Mouse (Mus musculus) bone marrow macrophage, adult 2 months (primary cell): ENCODE data around the gene Prr23a3. TPM values are rescaled to one million over a fixed set of nuclear protein-coding genes. Genes with fewer than 3 reads are reported as not detected.

Experiments
- H3K27ac ChIP-seq: 2 replicates; pipeline ENCODE4 v1.5.1; 2012; ENCODE audit warnings: low read depth, low read length; ENCODE audit not compliant: insufficient read depth
- H3K4me1 ChIP-seq: 2 replicates; pipeline ENCODE4 v1.6.1; 2012; ENCODE audit warnings: low read length; ENCODE audit not compliant: control insufficient read depth, insufficient read depth
- H3K4me3 ChIP-seq: 2 replicates; pipeline ENCODE4 v1.5.1; 2012; ENCODE audit warnings: mild to moderate bottlenecking, low read length, moderate library complexity; ENCODE audit not compliant: insufficient read depth
- CTCF ChIP-seq: IDR thresholded peaks from 2 replicates; pipeline ENCODE4 v1.5.1; 2012; ENCODE audit warnings: low read depth, mild to moderate bottlenecking, low read length, moderate library complexity
- POLR2A ChIP-seq: IDR thresholded peaks from 2 replicates; pipeline ENCODE4 v1.6.1; 2012; ENCODE audit warnings: mild to moderate bottlenecking, low read depth, low read length, borderline replicate concordance
- polyA plus RNA-seq: library from polyadenylated mRNA; stranded (reverse); fragments of >200 nt; gene quantifications from 2 replicates; pipeline ENCODE4 v1.2.4, GENCODE M21; 2012; ENCODE audit not compliant: missing spikeins, insufficient read depth, insufficient read length

Prr23a3 gene
- not detected in 2 replicates for polyA plus RNA-seq

DNA sequence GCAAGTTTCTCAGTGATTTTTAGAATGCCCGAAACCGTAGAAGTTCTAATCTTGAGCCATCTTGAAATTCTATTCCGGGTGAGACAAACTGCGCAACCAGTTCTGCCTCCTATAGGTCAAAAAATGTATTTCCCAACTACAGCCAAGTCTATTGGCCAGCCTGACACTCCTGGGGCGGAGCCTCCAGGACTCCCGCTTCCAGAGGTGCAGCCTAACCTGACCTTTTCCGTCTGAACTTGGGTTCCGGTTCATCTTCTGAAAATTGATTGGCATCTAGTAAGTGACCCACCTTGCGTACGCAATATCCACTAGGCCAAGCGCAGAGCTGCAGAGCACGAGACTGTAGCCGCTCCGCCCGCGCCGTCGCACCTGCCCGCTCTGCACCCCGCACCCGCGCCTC is at the start of gene Prr23a3:
TSS of gene Prr23a3 (plus strand) at position 197 of the 400 bp plus-strand sequence.
- H3K4me3 ChIP-seq = no peak within 1 kb of the TSS
- TF ChIP-seq CTCF = no peak
- TF ChIP-seq POLR2A = no peak
- H3K27ac ChIP-seq = no peak within 1 kb of the TSS
- H3K4me1 ChIP-seq = no peaks in the 10 kb centered on the region

DNA sequence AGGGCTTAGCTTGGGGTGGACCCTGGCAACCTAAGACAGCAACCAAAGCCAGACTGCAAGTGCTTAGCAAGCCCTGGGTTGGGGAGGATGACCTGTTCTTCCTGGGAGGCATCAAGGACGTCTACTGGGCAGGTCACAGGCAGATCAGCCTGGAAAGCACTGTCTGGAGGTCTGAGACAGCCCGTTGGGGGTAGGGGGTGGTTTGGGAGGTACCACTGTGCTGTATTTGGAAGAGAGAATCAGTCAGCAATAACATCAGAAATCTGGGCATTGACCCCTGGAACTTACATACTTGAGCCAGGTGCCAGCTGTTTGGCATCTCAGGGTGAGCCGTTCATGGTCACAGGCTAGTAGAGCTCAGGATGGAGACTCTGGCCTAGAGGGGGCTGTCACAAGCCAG is 48.5 kb upstream of the Prr23a3 start:
- H3K27ac ChIP-seq = no peak overlapping the region
- no peak overlapping the region for H3K4me3 ChIP-seq
- TF ChIP-seq POLR2A = no peak
- no peak for TF ChIP-seq CTCF
- H3K4me1 ChIP-seq = no peaks in the 10 kb centered on the region

GRCm38 (mm10) chr9:98817592-98817991 is 47.0 kb upstream of the Prr23a3 start:
- Histone ChIP-seq H3K27ac (no peak overlapping the region), H3K4me3 (no peak overlapping the region), H3K4me1 (no peaks in the 10 kb centered on the region)
- TF ChIP-seq CTCF (no peak), POLR2A (no peak)

DNA sequence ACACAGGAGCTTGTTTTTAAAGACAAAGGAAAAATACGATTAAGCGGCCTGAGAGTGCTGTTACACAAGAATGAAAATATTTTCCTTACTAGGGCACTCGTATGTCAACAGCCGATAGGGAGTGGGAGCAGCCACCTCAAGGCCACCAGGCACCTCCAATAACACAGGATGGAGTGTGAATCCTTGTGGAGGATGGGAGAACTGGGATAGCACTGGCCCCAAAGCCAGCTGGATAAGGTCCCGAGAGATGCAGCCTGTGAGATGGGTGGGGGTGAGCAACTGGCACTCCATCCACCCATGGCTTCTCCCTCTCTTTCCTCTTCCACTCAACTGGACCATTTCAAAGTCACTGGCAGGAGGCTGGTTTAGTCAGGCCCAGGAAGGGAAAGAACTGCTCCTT is 45.6 kb upstream of the Prr23a3 start:
- Histone ChIP-seq H3K27ac (no peak overlapping the region), H3K4me1 (no peaks in the 10 kb centered on the region), H3K4me3 (no peak overlapping the region)
- TF ChIP-seq CTCF = no peak
- TF ChIP-seq POLR2A = no peak

GRCm38 (mm10) chr9:98819481-98819880 is 45.1 kb upstream of the Prr23a3 start:
- no peak overlapping the region for H3K27ac ChIP-seq
- no peak overlapping the region for H3K4me3 ChIP-seq
- no peak for TF ChIP-seq CTCF
- no peak for TF ChIP-seq POLR2A
- H3K4me1 ChIP-seq = no peaks in the 10 kb centered on the region

DNA sequence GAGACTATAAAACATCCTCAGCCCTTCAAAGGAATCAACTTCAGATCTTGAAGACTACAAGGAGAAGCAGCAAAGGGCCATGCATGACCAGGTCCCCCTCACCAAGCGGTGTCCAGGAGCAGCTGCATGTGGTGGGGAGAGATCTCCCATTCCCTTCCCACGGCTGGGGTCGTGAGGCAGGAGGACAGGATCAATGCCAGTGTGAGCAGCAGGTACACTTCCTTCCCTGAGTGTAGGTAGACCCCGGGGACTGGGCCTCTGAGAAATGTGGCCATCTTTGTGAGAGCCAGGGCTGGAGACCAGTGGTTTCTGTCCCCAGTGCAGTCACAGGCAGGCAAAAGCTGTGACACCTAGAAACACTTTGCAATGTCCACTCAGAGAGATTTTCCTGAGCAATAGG is 44.1 kb upstream of the Prr23a3 start:
- Histone ChIP-seq H3K4me1 (no peaks in the 10 kb centered on the region), H3K4me3 (no peak overlapping the region), H3K27ac (no peak overlapping the region)
- TF ChIP-seq POLR2A (no peak), CTCF (no peak)

DNA sequence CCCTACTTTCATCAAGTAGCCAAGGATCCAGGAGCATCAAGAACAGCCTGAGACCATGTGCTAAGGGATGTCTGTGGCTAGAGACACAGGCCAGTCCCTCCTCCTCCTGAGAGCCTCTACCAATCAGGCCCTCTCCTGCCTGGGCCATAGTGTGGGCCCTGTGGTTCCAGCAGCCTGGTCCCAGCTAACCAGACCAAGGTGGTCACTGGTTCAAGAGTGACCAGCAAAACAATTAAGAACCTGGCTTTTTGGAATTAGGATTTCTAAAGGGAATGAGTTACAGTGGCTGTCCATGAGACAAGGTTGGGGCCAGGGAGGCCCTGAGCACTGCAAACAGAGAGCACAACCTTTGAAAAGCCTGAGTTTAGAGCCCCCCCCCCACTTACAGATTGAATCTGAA is 43.5 kb upstream of the Prr23a3 start:
- Histone ChIP-seq H3K4me3 (no peak overlapping the region), H3K27ac (no peak overlapping the region), H3K4me1 (no peaks in the 10 kb centered on the region)
- TF ChIP-seq POLR2A (no peak), CTCF (no peak)

DNA sequence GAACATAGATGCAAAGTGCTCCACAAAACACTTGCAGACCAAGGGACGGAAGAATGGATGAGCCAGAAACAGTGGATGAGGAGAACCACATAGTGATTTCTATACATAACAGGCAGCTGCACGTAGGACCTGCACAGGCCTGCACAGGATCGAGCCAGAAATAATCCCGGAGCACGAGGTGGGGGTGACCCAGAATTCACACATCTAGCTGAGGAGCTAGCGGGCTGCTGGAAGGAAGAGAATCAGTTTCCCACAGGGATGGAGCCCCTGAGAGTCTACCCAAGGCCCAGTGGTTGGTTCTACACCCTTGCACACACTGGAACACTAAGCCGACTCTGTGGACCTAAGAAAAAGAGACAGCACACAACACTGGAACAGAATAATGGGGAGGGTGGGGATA is 40.8 kb upstream of the Prr23a3 start:
- TF ChIP-seq POLR2A = no peak
- no peak overlapping the region for H3K27ac ChIP-seq
- no peak overlapping the region for H3K4me3 ChIP-seq
- no peaks in the 10 kb centered on the region for H3K4me1 ChIP-seq

DNA sequence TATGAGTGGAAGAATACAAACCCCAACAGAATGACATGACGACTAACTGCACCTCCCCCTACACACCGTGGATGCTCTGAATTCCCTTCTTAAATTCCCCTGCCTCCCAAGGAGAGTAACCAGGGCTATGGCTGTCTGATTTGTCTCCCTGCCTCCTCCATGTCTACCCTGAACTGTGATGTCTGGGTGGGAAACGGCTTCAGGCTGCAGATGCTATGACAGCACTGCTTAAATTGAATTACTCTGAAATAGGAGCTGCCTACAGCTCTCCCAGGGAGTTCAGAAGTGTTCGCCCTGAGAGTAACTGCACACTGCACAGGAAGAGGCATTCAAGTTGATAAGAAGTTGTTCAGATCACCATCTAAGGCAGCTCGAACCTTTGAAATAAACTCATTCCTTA is 35.1 kb upstream of the Prr23a3 start:
- no peak overlapping the region for H3K4me3 ChIP-seq
- no peak overlapping the region for H3K27ac ChIP-seq
- TF ChIP-seq POLR2A (no peak), CTCF (no peak)
- no peaks in the 10 kb centered on the region for H3K4me1 ChIP-seq

- TF ChIP-seq CTCF (no peak), POLR2A (no peak)
- H3K4me1 ChIP-seq = no peaks in the 10 kb centered on the region
- H3K4me3 ChIP-seq = no peak overlapping the region
- H3K27ac ChIP-seq = no peak overlapping the region
Observed at GRCm38 (mm10) chr9:98837537-98838074, 27.0 kb upstream of the Prr23a3 start.

- no peaks in the 10 kb centered on the region for H3K4me1 ChIP-seq
- no peak within 1 kb of the TSS for H3K27ac ChIP-seq
- no peak within 1 kb of the TSS for H3K4me3 ChIP-seq
- TF ChIP-seq CTCF = no peak
- TF ChIP-seq POLR2A = no peak
Observed at GRCm38 (mm10) chr9:98842117-98842516, 22.4 kb upstream of the Prr23a3 start, which contains the start of gene Prr23a1. Gene Prr23a1, plus strand, starts transcription at chr9:98842503.
